Mouse (Mus musculus): ENCODE results near the gene Olfr1002. TPM values are rescaled to one million over a fixed set of nuclear protein-coding genes. Genes with fewer than 3 reads are reported as not detected.

Gene Olfr1002
- not detected in 2 replicates for polyA plus RNA-seq (2012; rRNA removed; ENCODE audit: low replicate concordance)

DNA sequence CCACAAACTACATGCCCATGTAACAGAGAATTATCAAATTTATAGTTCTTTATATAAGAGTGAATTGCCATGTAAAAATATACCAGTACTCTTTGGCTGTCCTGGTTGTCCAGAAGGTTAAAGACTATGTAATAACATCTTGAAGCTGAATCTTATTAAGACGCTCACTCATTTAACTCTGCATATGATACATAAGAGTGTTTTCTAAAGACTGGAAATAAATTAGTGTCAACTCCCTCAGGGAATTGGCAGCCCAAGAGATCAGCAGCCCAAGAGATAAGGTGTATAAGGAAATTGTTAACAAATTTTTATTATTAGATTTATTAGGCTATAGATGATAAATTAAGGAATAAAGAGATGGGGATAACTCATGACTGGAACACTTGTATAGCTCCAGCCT lies at the start of gene Olfr1002:
Gene Olfr1002 (minus strand): TSS at position 101 of the 400 bp plus-strand sequence.

GRCm38 (mm10) chr2:85689131-85689530 lies 38.6 kb upstream of the Olfr1002 start, which contains the start of gene Olfr1008:
Olfr1008 (plus strand) TSS chr2:85689431.

GRCm38 (mm10) chr2:85678667-85679066 lies 28.2 kb upstream of the Olfr1002 start, which contains the start of gene Olfr1006:
Olfr1006 (minus strand) TSS chr2:85678767.

DNA sequence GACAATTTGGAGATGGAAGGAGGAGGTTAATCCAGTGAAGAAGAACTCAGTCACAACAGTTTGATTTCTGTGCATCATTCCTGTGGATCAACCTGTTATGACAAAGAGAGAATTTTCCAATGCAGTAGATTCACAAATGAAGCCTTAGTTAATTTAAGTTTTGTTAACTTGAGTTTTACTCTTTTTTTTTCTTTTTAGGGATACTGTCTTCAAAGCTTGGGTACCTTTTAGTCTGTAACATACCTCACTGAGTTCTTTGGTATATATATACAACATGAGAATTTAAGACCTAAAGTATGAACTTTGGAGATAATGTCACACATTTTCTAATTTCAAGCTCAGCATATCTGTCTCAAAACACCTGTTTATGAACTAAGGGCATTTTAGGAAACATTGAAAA lies 13.9 kb upstream of the Olfr1002 start, which contains the start of gene Olfr154:
Gene Olfr154 (minus strand): TSS at position 101 of the 400 bp plus-strand sequence.

GRCm38 (mm10) chr2:85611803-85612202 lies 38.7 kb downstream of the Olfr1002 start, which contains the start of gene Olfr1000:
Olfr1000 (minus strand) TSS chr2:85611903.

Other genes with a start within 250 kb of the Olfr1002 start
- gene Olfr992, start 241.2 kb downstream of the Olfr1002 start, polyA plus RNA-seq (2012; rRNA removed; ENCODE audit: low replicate concordance), result not detected in 2 replicates
- gene Olfr993, start 235.8 kb downstream of the Olfr1002 start, polyA plus RNA-seq (2012; rRNA removed; ENCODE audit: low replicate concordance), result not detected in 2 replicates
- gene Olfr994, start 214.3 kb downstream of the Olfr1002 start, polyA plus RNA-seq (2012; rRNA removed; ENCODE audit: low replicate concordance), result not detected in 2 replicates
- not detected in 2 replicates for gene Olfr995, start 207.1 kb downstream of the Olfr1002 start, polyA plus RNA-seq (2012; rRNA removed; ENCODE audit: low replicate concordance)
- gene 4833423E24Rik, start 131.7 kb downstream of the Olfr1002 start, polyA plus RNA-seq (2012; rRNA removed; ENCODE audit: low replicate concordance), result 18.3 TPM in 1 of 2 replicates, not detected in the other
- not detected in 2 replicates for gene Olfr996, start 71.5 kb downstream of the Olfr1002 start, polyA plus RNA-seq (2012; rRNA removed; ENCODE audit: low replicate concordance)
- gene Olfr998, start 61.8 kb downstream of the Olfr1002 start, polyA plus RNA-seq (2012; rRNA removed; ENCODE audit: low replicate concordance), result not detected in 2 replicates
- gene Olfr1000, start 38.8 kb downstream of the Olfr1002 start, polyA plus RNA-seq (2012; rRNA removed; ENCODE audit: low replicate concordance), result not detected in 2 replicates
- not detected in 2 replicates for gene Olfr154, start 13.8 kb upstream of the Olfr1002 start, polyA plus RNA-seq (2012; rRNA removed; ENCODE audit: low replicate concordance)
- gene Olfr1006, start 28.1 kb upstream of the Olfr1002 start, polyA plus RNA-seq (2012; rRNA removed; ENCODE audit: low replicate concordance), result not detected in 2 replicates
- gene Olfr1008, start 38.7 kb upstream of the Olfr1002 start, polyA plus RNA-seq (2012; rRNA removed; ENCODE audit: low replicate concordance), result not detected in 2 replicates
- not detected in 2 replicates for gene Olfr1009, start 64.7 kb upstream of the Olfr1002 start, polyA plus RNA-seq (2012; rRNA removed; ENCODE audit: low replicate concordance)
- gene Olfr1012, start 112.1 kb upstream of the Olfr1002 start, polyA plus RNA-seq (2012; rRNA removed; ENCODE audit: low replicate concordance), result not detected in 2 replicates
- not detected in 2 replicates for gene Olfr1013, start 116.4 kb upstream of the Olfr1002 start, polyA plus RNA-seq (2012; rRNA removed; ENCODE audit: low replicate concordance)
- gene Olfr1014, start 122.0 kb upstream of the Olfr1002 start, polyA plus RNA-seq (2012; rRNA removed; ENCODE audit: low replicate concordance), result not detected in 2 replicates
- gene Olfr1015, start 131.3 kb upstream of the Olfr1002 start, polyA plus RNA-seq (2012; rRNA removed; ENCODE audit: low replicate concordance), result not detected in 2 replicates
- not detected in 2 replicates for gene Olfr1016, start 151.8 kb upstream of the Olfr1002 start, polyA plus RNA-seq (2012; rRNA removed; ENCODE audit: low replicate concordance)
- not detected in 2 replicates for gene Olfr1018, start 167.8 kb upstream of the Olfr1002 start, polyA plus RNA-seq (2012; rRNA removed; ENCODE audit: low replicate concordance)
- gene Olfr1019, start 194.8 kb upstream of the Olfr1002 start, polyA plus RNA-seq (2012; rRNA removed; ENCODE audit: low replicate concordance), result not detected in 2 replicates
- gene Olfr1020, start 196.3 kb upstream of the Olfr1002 start, polyA plus RNA-seq (2012; rRNA removed; ENCODE audit: low replicate concordance), result not detected in 2 replicates
- not detected in 2 replicates for gene Olfr1022, start 217.9 kb upstream of the Olfr1002 start, polyA plus RNA-seq (2012; rRNA removed; ENCODE audit: low replicate concordance)
- gene Olfr1023, start 234.9 kb upstream of the Olfr1002 start, polyA plus RNA-seq (2012; rRNA removed; ENCODE audit: low replicate concordance), result not detected in 2 replicates